Mouse (Mus musculus) frontal cortex, postnatal 25 days (tissue): ENCODE measurements at regions not wholly inside any gene's neighbourhood (a gene's known extent, or its start where the extent isn't known, plus 50 kb on each side); places are given as distances from the start of the nearest gene placed in this dataset.

ENCODE experiments used
- DNase-seq, 2 experiments: peaks; one replicate each; pipeline ENCODE4 v3.0.0; 2022; ENCODE audit warnings: low spot score in 2 of 2

GRCm38 (mm10) chr1:120759380-120759779 lies 157.2 kb downstream of the En1 start:
- no peak for DNase-seq

DNA sequence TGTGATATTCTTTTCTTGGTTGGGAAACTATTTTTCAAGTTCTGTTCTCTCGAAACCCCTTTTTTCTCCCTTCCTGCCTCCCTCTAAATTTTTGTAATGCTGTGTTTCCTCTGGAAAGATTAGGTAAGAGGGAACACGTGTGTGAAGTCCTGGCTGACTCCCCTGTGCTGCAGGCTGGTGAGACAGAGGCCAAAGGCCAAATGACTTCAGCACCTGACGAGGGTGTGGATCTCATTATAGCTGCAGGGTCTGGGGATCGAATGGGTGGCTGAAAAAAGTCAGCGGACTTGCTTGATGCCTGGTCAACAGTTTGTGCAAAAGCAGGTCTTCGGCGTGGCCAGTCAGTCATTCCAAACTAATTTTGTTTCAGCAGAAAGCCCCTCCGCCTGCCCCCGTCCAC lies 159.1 kb downstream of the En1 start:
- DNase-seq: no peak

DNA sequence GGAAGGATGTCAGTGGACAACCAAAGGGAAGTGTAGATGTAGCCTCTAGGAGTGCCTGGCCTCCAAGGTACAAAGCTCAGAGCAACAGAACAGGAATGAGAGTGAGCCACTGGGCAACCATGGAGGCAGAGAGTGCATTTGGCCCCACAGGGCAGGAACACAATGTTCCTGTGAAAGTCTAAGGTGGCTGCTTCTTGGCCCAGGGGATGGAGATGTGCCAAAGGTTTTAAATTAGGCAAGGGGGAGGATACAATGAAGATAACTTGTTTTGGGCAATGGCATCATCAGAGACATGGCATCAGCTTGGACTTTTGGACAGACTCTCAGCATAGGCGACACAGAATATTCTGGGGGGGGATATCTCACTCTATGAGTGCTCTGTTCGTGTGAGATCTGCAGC lies 160.3 kb downstream of the En1 start:
- no peak for DNase-seq

GRCm38 (mm10) chr1:120762921-120763595 lies 160.8 kb downstream of the En1 start:
- DNase-seq: no peak

GRCm38 (mm10) chr1:120767054-120767453 lies 164.8 kb downstream of the En1 start:
- DNase-seq: no peak

DNA sequence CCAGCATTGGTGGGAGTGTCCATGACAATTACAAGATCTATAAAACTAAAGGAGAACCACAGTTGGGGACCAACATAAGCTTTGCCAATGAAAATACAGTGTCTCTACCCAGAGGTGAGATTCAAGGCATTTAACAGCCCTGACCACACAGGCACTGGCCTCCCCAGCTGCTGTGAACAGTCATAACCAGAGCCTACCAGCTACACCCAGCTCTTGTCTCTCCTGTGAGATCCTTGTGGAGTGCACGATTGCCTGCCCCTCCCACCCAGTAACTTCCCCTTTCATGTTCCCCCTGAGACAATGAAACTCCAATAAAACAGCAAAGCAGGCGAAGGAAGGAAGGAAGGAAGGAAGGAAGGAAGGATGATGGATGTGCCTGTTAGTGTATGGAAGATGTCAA lies 169.1 kb downstream of the En1 start:
- DNase-seq: no peak

DNA sequence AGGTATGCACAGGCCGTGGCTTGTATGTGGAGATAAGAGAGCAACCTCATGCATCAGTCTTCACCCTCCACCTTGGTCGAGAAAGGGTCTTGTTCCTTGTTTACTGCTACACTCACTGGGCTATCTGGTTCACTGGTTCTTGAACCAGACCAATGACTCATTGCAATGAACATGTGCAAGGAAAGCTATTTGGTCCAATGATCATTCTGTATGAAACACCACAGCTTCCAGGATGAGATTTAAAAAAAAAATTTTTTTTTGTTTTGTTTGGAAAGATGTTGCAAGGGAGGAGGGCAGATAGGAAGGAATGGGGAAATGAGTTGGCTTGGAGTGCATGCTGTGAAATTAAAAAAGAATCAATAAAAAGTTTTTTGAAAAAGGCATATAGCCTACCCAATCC lies 174.7 kb downstream of the En1 start:
- no peak for DNase-seq

- no peak for DNase-seq
Observed at GRCm38 (mm10) chr1:120777468-120777867, 175.2 kb downstream of the En1 start.

- DNase-seq: no peak
Observed at GRCm38 (mm10) chr1:120795245-120795644, 193.0 kb downstream of the En1 start.

DNA sequence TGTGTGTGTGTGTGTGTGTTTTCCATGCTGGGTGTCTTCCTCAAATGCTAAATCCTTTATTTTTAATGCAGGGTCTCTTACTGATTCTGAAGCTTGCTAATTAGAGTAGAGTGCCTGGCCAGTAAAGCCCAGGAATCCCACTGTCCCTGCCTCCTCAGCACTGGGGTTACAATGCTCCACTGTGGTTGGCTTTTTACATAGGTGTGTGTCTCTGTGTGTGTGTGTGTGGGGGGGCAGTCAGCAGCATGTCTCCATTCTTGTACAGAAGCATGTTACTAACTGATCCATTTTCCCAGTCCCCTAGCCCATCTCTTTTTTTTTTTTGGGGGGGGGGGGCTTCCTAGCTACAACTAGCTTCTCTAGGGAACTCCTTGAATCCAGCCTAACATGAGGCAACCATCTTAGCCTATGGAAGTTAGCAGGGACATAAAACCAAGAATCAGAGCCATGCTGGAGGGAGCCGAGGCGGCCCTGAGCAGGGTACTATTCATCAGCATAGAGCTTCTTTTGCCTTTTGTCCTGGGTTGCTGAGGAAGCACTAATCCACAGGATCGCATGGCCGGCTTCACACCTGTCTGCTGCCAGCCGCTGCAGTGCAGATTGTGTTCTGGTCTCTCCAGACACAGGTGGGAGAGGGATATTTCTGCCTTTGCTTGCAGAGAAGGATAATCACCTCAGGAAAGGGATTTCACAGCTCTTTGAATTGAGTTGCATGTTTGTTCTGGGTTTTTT lies 199.2 kb downstream of the En1 start:
- no peak for DNase-seq

DNA sequence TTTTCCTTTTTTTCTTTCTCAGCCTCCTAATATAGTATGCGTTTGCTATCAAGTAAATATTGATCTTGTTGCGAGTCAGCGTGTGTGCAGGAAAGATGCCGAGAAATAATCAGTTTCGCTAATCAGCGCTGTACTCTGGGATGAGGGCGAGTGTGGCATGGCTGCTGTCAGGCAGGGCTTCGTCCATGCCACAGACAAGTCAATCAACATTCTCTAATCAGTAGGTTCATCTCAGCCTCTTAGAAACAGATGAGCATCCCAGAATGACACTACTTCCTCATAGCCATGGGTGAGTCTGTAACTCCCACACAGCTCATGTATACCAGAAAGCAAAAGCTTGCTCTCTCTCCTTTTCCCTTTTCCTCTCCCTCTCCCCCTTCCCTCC lies 199.8 kb downstream of the En1 start:
- DNase-seq: no peak

DNA sequence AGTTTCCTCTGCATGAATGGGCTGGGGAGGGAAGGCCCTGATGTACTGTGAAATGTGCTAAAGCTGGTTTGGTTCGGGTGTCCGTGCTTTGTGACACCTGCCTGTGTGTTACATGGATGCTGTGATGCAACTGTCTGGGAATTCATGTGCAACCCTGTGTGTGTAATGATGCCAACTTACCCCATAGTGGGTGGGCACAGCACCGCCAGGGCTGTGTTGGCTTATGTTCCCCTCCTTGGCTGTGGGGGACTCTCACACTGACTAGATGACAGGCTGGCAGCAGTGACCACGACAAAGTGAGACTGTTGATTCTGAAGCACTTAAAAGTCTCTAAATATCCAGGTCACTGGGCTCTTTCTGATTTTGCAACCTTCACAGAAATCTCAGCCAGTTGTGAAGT lies 212.2 kb downstream of the En1 start:
- DNase-seq: no peak

DNA sequence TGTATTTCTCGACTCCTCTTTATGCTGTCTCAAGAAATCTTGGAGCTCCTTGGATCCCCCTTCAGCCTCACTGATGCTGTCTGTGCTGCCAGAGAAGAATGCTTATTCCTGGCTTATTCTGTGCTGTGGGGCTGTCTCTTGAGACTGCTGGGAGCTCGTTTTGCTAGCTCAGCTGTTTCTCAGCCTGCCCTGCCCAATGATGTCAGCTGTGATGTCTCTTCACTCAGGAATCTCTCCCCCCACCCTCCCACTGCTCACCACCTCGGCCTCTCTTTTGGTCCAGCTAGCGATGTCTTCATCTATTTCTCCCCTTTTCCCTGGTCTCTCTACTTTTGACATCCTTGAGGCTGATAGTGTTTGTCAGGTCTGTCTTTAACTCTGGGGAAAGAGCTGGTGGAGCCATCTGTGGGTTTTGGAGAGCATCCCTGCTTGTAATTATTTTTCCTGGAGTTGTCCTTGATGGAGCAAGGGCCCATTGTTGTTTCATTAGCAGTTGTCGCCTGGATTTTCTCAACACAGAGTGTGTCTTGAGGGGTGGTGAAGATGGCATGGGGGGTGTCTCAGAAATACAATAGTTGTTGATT lies 214.1 kb downstream of the En1 start:
- no peak for DNase-seq

GRCm38 (mm10) chr1:120817563-120817962 lies 215.3 kb downstream of the En1 start:
- DNase-seq: no peak

DNA sequence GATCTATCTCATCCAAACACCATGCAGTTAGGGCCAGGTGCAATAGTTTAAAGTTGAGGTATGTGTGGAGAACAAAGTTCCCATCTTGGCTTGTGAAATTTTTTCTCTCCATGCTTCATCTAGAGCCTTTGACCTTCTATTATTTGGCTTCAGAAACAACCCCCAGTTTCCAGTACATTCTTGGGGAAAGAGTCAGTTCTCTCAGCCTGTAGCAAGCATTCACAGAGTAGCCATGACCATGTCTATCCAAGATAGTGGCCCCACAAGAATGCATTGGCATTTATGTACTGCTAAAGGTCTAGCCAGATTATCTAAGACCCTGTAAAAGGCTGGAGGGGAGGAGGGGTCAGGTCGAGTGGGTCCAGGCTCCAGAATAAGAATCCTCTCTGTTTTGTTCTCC lies 229.8 kb downstream of the En1 start:
- DNase-seq: no peak

DNA sequence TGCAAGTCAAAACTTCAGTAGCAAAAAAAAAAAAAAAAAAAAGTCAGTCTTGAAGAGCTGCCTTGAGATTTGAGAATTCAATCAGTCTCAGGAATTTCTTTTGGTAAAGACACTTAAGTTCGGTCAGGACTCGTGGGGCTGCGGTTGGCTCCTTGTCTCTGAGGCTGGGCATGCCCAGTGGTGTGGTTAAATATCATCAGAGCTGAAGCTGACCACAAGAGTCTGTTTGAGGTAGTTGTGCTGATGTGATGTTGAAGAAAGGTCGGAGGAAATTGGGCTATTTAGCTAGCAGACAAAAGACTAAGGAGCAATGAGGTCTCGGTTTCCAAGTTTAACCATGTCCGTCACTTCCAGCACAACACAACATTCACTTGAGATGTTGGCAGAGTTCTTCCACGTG lies 240.4 kb downstream of the En1 start:
- DNase-seq: no peak

DNA sequence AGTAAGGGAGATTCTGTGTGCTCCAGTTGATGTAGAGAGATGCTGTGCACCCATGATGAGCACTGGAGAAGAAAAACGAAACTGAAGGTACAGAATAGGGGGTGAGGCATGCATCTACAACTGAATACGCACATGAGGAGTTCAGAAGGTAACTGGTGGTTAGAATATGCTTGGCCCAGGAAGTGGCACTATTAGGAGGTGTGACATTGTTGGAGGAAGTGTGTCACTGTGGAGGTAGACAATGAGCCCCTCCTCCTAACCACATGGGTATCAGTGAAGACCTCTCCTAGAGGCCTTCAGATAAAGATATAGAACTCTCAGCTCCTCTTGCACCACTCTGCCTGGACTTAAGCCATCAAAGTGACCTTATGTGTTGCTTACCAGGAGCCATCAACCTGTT lies 243.9 kb downstream of the En1 start:
- DNase-seq: no peak

GRCm38 (mm10) chr1:120851860-120852503 lies 249.8 kb downstream of the En1 start:
- DNase-seq: no peak

GRCm38 (mm10) chr1:120857566-120857965 lies 255.3 kb downstream of the En1 start:
- no peak for DNase-seq

DNA sequence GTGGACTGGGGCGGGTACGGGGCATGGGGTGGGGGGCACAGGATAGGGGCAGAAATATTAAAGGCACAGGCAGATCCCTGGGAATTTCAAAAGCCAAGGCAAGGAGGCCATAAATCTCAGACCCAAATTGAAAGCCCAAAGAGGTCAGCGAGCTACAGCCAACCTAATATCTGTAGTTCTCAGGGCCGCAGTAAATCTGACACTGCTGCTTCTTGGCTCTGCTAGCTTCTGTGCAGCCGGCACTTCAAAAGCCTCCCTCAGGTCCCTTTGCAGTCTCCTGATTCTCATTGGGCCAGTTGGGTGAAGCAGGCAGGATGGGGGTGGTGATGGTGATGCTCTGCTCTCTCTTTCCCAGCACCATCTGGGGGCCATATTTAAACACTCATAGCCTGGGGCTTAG lies 257.3 kb downstream of the En1 start:
- DNase-seq: no peak

DNA sequence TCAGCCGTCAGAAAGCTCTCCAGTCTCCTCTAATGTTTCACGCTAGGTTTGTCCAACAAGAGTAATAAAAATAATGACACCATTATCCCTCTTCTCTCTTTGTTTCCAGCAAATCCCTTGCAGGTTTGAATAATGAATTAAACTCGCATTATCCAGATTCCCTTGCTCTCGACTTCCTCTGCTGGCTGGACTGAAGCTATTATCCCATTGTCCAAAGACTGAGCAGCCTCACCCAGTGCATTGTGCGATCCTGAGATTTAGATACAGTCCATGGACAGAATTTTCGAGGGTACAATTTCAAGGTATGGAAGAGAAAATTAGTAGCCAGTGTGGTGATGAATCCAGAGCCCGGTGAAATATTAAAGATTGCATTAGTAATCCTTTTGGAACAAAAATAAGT lies 270.3 kb downstream of the En1 start:
- DNase-seq: no peak

DNA sequence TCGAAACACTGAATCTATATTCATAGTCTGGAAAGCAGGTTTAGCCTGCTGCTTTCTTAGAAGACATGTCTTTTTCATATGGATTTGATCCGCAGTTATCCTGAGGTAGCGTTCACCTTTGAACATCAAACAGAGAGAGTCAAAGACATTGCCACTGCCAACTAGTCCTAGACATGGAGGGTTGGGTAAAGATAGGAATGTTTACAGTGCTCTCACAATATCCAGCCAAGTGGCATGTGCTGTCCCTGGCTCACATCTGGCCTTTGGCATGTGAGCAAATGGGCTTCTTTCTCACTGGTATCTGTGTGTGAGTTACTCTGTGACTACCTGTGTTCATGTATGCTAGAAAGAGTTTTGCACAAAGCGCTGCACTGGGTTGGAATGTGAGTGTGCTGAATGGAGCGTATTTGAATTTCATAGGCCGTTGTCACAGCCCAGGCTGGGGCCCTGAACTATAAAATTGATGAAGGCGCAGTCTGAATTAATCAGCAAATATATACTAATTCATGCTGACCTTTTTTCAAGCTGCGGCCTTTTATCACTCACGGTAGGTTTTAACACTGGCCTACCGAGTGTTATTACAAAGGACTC lies 280.8 kb downstream of the En1 start:
- no peak for DNase-seq
